Mouse (Mus musculus) small intestine, adult 2 months (tissue): ENCODE results near the gene Mcidas.

Source experiments
- CTCF ChIP-seq: fragments of 200-500 bp; IDR thresholded peaks from 2 replicates; pipeline ENCODE4 v1.5.1; 2012; ENCODE audit warnings: low read depth, mild to moderate bottlenecking, control low read depth, inconsistent platforms, low read length, moderate library complexity, mixed read lengths; ENCODE audit not compliant: insufficient replicate concordance, insufficient read length; ENCODE audit errors: extremely low read depth
- POLR2A ChIP-seq: fragments of 200-500 bp; IDR thresholded peaks from 2 replicates; pipeline ENCODE4 v1.6.1; 2012; ENCODE audit warnings: low read depth, mild to moderate bottlenecking, control low read depth, inconsistent platforms, low read length, moderate library complexity

DNA sequence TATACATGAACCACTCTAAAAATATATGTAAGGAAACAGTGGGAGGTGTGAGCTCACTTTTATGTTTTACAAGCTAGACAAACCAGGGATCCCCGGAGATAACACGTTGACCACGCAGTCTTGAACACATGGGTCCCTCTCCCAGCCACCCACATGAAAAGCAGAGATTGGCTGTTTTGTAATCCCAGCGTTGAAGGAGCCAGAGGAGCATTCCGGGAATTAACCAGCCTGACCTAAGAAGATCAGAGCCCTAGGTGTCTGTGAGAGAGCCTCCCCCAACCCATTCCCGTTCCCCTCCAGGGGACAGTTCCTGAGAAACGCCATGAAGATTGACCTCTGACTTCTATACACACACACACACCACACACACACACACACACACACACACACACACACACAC is 37.7 kb downstream of the Mcidas start:
- no peak for TF ChIP-seq POLR2A
- TF ChIP-seq CTCF = no peak
